Mouse (Mus musculus) G1E (cell line): ENCODE data around the gene Apopt1. TPM values are rescaled to one million over a fixed set of nuclear protein-coding genes. Genes with fewer than 3 reads are reported as not detected.

Source experiments
- ATAC-seq: 2 replicates; pipeline ENCODE4 v1.8.0; 2016; ENCODE audit warnings: mild to moderate bottlenecking; ENCODE audit not compliant: insufficient number of reproducible peaks, poor library complexity, low FRiP score, severe bottlenecking; ENCODE audit errors: extremely low read depth
- DNase-seq: peaks from one replicate; pipeline ENCODE4 v3.0.0; 2012; ENCODE audit warnings: low spot score
- H3K27me3 ChIP-seq: 2 replicates; pipeline ENCODE4 v1.6.1; 2012; ENCODE audit warnings: mild to moderate bottlenecking, low read length, inconsistent platforms; ENCODE audit not compliant: insufficient read depth
- H3K36me3 ChIP-seq: replicated peaks from 2 replicates; pipeline ENCODE3; 2012; ENCODE audit warnings: mild to moderate bottlenecking, inconsistent platforms
- H3K4me1 ChIP-seq: 2 replicates; pipeline ENCODE4 v1.6.1; 2012; ENCODE audit warnings: low read depth, low read length, inconsistent platforms, mixed read lengths; ENCODE audit not compliant: insufficient read depth
- H3K4me3 ChIP-seq: 2 replicates; pipeline ENCODE4 v1.5.1; 2012; ENCODE audit warnings: low read depth, mild to moderate bottlenecking, inconsistent platforms, low read length, moderate library complexity, mixed read lengths
- H3K9me3 ChIP-seq: replicated peaks from 2 replicates; pipeline ENCODE4 v1.6.1; 2012; ENCODE audit warnings: inconsistent platforms
- CTCF ChIP-seq: IDR thresholded peaks from 2 replicates; pipeline ENCODE4 v1.5.1; 2012; ENCODE audit warnings: low read depth, low read length, inconsistent platforms, mixed read lengths
- GATA1 ChIP-seq: IDR thresholded peaks from 2 replicates; pipeline ENCODE4 v1.6.1; 2012; ENCODE audit warnings: borderline replicate concordance, low read length, inconsistent platforms, mixed read lengths
- GATA2 ChIP-seq: IDR thresholded peaks from 2 replicates; pipeline ENCODE4 v1.6.1; 2012; ENCODE audit warnings: low read depth, low read length, inconsistent platforms, borderline replicate concordance
- POLR2AphosphoS5 ChIP-seq: IDR thresholded peaks from 2 replicates; pipeline ENCODE4 v1.6.1; 2012; ENCODE audit warnings: low read depth, low read length, inconsistent platforms; ENCODE audit not compliant: insufficient replicate concordance
- TAL1 ChIP-seq: conservative IDR thresholded peaks from 2 replicates; pipeline ENCODE4 v1.6.1; 2012; ENCODE audit warnings: low read depth, low read length, inconsistent platforms, mixed read lengths
- polyA plus RNA-seq: library from polyadenylated mRNA; stranded (reverse); fragments of >175 nt; gene quantifications from 2 replicates; pipeline ENCODE4 v1.2.3, GENCODE M21; 2012
- total RNA-seq, 2 experiments: library from RNA; stranded (forward) in 1 of 2; stranded (reverse) in 1 of 2; fragments of 200-1000 nt in 1 of 2; fragments of >200 nt in 1 of 2; fragmentation: Nextera tagmentation in 1 of 2; gene quantifications; 2 replicates each; pipeline ENCODE4 v1.2.3; 2014 to 2017

Apopt1 gene
- total and polyA plus RNA-seq, 3 experiments, result 68.7 to 315 (median 109) TPM

- Histone ChIP-seq H3K4me1 (peaks cover 76% of the 10 kb centered on the region), H3K9me3 (no peaks in the 10 kb centered on the region), H3K27me3 (no peaks in the 10 kb centered on the region), H3K36me3 (peaks cover 60% of the 10 kb centered on the region), H3K4me3 (no peak overlapping the region)
- no peak for ATAC-seq
- DNase-seq, result no peak
- TF ChIP-seq GATA1, result no peak
- TF ChIP-seq GATA2, result no peak
- TF ChIP-seq CTCF, result no peak
- no peak for TF ChIP-seq TAL1
- no peak for TF ChIP-seq POLR2AphosphoS5
These were observed 49.7 kb downstream of the Apopt1 start for GRCm38 (mm10) chr12:111762620-111763280.

- Histone ChIP-seq H3K27me3 (no peaks in the 10 kb centered on the region), H3K4me3 (no peak overlapping the region), H3K4me1 (peaks cover 69% of the 10 kb centered on the region), H3K9me3 (no peaks in the 10 kb centered on the region), H3K36me3 (peaks cover 76% of the 10 kb centered on the region)
- ATAC-seq (no peak), DNase-seq (no peak)
- no peak for TF ChIP-seq POLR2AphosphoS5
- TF ChIP-seq CTCF, result no peak
- TF ChIP-seq GATA2, result no peak
- no peak for TF ChIP-seq GATA1
- no peak for TF ChIP-seq TAL1
These were observed 53.5 kb downstream of the Apopt1 start for GRCm38 (mm10) chr12:111766313-111767236.

- DNase-seq (no peak), ATAC-seq (no peak)
- Histone ChIP-seq H3K27me3 (no peaks in the 10 kb centered on the region), H3K36me3 (peaks cover 75% of the 10 kb centered on the region), H3K9me3 (no peaks in the 10 kb centered on the region), H3K4me3 (no peak overlapping the region), H3K4me1 (peaks cover 52% of the 10 kb centered on the region)
- TF ChIP-seq GATA1 (no peak), CTCF (no peak), GATA2 (no peak), POLR2AphosphoS5 (no peak), TAL1 (no peak)
These were observed 55.4 kb downstream of the Apopt1 start for GRCm38 (mm10) chr12:111768322-111768928.

GRCm38 (mm10) chr12:111769306-111769705, 56.2 kb downstream of the Apopt1 start:
- ATAC-seq (no peak), DNase-seq (no peak)
- Histone ChIP-seq H3K36me3 (peaks cover 76% of the 10 kb centered on the region), H3K4me3 (no peak overlapping the region), H3K9me3 (no peaks in the 10 kb centered on the region), H3K4me1 (peaks cover 46% of the 10 kb centered on the region), H3K27me3 (no peaks in the 10 kb centered on the region)
- TF ChIP-seq GATA2 (no peak), CTCF (no peak), GATA1 (no peak), POLR2AphosphoS5 (no peak), TAL1 (no peak)

- Histone ChIP-seq H3K36me3 (peaks cover 79% of the 10 kb centered on the region), H3K9me3 (no peaks in the 10 kb centered on the region), H3K27me3 (no peaks in the 10 kb centered on the region), H3K4me3 (no peak overlapping the region), H3K4me1 (peaks cover 46% of the 10 kb centered on the region)
- no peak for DNase-seq
- ATAC-seq, result no peak
- TF ChIP-seq POLR2AphosphoS5 (no peak), CTCF (no peak), GATA1 (no peak), GATA2 (no peak), TAL1 (no peak)
These were observed 56.9 kb downstream of the Apopt1 start for GRCm38 (mm10) chr12:111769816-111770577.
